Mouse (Mus musculus) MEL-GATA-1-ER (cell line): ENCODE results near the gene Sytl1.

Experiments
- DNase-seq: peaks from one replicate; pipeline ENCODE4 v3.0.0-alpha.2; 2012; ENCODE audit warnings: low read depth; ENCODE audit errors: extremely low read depth

The Sytl1 gene

DNA sequence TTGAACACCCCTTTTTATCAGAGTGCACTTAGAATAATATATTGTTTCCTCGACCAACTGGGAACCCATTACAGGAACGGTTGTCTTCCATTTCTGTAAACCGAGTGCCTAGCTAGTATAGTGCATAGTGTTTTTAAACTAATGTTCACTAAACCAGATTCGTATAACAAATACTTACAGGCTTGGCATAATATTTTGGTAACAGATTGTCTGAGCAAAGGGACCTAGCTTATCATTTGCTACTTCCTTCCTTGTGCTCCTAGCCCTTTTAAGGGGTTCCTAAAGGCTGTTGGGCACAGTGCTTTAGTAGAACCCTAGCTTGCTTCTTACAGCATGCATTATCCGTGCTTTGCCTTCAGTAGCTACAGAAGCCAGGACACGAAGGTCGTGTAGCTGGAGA lies 18.6 kb upstream of the Sytl1 start:
- DNase-seq, result peak; percentile 36

DNA sequence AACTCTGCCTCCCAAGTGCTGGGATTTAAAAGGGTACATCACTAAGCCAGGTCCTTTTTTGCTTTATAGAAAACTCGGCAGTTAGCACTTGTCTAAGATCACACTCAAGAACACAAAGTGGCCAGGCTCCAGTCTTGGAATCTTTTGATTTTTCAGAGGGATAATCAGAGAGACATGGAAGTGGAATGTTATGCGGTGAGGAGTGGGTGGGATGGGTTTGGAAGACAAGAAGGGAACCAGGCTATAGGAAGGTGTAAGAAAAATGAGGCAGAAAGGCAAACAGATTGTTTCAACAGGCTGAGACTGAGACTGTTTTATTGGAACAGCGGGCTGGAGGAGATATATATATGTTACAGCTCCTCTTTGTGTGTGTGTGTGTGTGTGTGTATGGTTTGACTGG lies 15.6 kb upstream of the Sytl1 start:
- DNase-seq, result no peak

GRCm38 (mm10) chr4:133278067-133278466 lies 15.2 kb upstream of the Sytl1 start:
- no peak for DNase-seq

DNA sequence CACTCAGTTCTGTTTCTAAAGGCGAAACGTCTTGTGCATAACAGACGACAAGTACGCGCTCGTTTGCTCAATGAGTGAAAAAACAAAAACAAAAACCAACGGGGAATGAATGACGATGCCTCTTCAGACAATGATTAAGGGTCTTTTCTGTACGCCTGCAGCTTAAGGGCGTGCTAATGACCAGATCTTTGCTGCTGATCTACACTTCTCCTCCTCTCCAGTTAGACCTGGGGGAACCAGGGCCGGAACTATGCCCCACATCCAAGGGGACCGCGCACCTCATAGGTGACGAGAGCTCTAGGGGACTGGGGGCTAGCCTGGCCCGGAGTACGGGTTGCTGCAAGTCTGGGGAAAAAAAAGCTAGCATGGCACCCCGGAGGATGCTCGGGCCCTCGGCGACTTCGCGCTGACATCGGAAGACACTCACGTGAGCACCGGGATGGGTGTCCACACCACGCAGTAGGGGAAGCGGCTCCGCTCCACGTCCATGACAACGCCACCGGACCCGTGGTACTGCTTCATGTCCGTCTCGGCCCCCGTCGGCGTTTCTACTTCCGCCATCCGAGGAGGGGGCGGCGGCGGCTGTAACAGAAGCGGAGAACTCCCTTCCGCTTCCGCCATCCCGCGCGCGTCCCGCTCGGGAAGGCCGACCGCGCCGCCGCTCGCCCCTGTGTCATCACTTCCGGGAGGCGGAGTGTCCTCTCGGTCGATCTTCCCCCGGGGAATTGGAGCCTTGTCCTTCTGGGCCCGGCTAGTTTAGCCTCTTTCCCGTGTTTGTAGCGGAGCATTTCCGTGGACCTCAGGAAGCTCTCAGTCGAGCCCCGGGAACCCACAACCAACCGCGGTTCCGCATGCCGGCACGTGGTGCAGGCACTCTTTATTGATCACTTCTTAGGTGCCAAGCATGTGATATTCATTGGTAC lies 14.5 kb upstream of the Sytl1 start, which contains the start of gene Tmem222:
Gene Tmem222 (minus strand): TSS at position 689 of the 923 bp plus-strand sequence.
- DNase-seq, result peak; percentile 87

DNA sequence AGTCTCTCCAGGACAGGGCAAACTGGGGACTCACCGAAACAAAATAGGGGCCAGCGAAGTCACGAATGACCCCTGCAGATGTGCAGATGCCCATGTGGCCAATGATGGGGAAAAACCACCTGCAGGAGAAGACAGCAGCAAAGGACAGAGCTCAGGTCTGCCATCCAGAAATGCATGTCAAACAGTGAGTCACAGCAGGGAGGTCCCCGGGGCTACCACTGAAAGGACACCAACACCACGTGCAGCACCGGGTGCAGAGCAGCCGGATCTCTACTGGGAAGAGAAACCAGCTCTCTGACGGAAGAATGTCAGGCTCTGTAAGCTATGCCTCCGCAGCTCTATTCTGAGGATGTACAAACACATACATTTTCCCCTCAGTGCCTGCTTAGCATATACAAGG lies 8.0 kb upstream of the Sytl1 start:
- no peak for DNase-seq

- no peak for DNase-seq
Measured at GRCm38 (mm10) chr4:133269596-133269995, 6.7 kb upstream of the Sytl1 start.

DNA sequence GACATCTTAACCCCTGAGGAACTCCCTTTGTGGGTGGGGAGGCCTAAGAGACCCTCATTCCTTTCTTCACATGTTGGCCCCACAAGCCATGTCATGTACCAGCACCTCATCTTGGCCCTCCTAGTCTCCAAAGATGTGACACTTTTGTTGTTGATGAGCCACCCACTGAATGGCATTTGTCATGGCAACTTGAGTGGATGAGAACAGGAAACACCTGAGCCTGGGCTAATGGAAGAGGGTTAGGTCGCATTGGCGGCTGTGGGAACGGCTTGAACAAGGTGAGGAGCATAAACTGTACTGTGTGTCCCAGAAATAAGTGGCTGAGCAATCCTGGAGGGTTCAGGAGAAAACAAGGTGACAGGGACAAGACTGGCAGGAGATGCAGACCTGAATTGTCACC lies 6.0 kb upstream of the Sytl1 start:
- DNase-seq, result no peak

- DNase-seq, result no peak
Measured at GRCm38 (mm10) chr4:133266248-133266880, 3.5 kb upstream of the Sytl1 start.

GRCm38 (mm10) chr4:133265759-133266158 lies 2.8 kb upstream of the Sytl1 start:
- no peak for DNase-seq

- DNase-seq, result no peak
Measured at GRCm38 (mm10) chr4:133265297-133265696, 2.4 kb upstream of the Sytl1 start.

DNA sequence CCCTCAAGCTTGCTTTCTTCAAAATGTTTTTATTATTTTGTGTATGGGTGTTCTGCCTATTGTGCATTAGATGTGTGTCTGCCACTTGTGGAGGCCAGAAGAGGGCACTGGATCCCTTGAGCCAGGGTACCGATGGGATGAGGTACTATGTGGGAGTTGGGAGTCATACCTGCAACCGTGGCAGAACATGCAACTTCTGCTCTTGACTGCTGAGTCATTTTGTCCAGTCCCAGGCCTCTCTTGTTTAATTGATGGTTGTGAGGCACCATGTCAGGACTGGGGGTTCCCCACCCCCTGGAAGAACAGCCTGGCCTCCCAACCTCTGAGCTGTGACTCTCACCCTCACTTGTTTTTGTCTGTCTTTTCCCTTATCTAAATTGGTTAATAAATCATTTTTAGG lies 1.6 kb upstream of the Sytl1 start:
- DNase-seq, result no peak

- no peak for DNase-seq
Measured at GRCm38 (mm10) chr4:133263756-133264155, 843 bp upstream of the Sytl1 start.

DNA sequence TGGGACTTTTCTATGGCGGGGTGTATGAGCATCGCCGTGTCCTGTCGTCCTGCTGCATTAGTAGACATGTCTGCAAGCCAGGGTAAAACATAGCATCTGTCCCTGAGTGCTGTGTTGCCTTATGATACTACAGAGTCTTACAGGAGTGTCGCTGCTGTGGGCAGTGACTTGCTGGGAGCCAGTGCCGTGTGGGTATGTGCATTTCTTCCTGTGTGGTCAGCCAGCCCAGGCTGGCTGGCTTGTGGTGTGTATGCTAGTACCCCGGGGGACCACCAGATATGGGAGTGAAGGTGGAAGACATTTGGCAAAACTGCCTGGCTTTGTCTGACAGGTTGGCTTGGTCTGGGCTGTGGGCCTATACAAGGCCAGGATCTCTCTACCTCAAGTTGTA lies 543 bp downstream of the Sytl1 start:
- no peak for DNase-seq

GRCm38 (mm10) chr4:133261641-133262374 lies 1.1 kb downstream of the Sytl1 start:
- no peak for DNase-seq

GRCm38 (mm10) chr4:133257798-133258408 lies 5.0 kb downstream of the Sytl1 start:
- no peak for DNase-seq

DNA sequence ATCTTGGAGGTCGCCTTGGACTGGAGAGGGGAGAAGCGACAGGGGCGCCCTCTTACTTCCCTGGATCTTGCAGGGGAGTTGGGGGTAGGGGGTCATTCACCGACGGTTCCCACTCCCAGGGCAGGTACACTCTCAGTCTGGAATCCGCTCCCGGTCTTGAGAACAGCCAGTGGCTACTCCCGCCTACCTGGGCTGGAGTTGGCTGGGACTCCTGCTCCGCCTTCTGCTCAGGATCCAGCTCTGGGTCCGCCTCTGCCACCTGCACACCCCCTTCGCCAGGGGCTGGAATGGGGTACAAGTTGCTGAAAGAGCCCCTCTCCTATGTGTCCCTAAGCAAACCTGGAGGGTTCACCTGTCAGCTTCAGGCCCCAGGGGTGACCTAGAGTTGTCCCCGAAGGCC lies 5.7 kb downstream of the Sytl1 start:
- DNase-seq, result no peak

- DNase-seq, result no peak
Measured at GRCm38 (mm10) chr4:133256820-133257219, 6.1 kb downstream of the Sytl1 start.

- DNase-seq, result no peak
Measured at GRCm38 (mm10) chr4:133255392-133255791, 7.5 kb downstream of the Sytl1 start.

DNA sequence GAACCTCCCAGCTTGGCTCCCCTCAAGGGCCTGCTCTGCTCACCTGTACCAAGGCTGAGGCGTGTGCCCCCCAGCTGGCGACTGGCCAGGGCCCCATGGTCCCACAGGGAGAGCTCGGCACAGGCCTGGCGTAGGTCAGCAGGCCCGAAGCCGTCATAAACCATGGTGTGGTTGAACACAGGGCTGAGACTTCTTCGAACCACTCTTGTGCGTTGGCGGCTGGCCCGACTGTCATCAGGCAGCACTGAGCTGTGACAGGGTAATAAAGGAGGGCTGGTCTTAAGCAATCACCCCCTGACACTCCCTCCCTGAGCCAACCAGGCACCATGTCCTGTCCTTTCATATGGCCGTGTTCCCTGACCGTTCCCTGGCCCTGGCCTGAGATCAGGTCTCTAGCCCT lies 9.5 kb downstream of the Sytl1 start:
- DNase-seq, result no peak

DNA sequence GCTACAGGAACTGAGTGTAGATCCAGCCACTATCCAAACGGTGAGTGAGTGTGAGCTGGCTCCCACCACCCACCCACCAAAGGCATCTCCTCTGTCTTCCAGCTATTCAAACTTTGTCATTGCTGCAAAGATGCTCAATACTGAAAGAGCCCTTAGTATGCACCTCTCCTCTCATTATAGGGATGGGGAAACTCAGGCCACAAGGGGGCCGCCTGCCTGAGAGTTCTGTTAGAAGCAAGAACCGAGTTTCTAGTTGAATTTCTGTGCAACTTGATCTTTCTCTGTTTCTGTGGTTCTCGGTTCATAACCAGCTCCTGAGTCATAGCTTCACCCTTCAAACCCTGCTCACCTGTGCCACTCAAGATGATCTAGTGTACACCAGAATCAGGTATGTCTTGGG lies 10.8 kb downstream of the Sytl1 start:
- no peak for DNase-seq

DNA sequence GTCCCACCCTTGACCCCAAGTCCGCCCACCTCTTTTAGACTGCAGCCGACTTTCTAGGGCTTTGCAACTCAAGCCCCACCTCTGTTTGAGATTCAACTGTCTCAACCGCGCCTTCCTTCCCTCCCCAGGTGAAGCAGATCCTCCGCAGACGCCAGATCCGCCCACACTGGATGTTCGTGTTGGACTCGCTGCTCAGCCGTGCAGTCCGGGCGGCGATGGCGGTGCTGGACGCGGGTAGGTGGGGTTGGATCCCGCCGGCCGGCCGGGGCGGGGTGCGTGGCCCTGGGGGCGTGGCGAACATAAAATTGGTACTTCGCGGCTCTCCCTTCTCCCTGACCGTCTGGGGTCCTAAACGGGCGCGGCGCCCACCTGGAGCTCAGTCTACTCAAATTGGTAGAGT lies 11.7 kb downstream of the Sytl1 start:
- DNase-seq, result no peak

DNA sequence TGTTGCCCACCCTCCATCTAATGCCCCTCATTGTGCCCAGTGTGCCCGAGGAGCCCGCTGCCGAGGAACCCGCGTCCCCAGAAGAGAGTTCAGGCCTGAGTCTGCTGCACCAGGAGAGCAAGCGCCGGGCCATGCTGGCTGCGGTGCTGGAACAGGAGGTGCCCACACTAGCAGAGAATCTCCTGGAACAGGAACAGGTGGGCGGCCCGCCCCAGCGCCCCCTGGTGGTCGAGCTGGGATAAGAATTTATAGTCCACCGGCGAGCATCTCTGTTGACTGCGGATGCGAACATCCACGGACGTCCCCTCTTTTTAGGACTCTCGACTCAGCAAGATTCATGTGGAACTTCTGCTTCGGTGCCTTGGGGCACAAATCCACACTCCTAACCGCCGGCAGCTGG lies 12.3 kb downstream of the Sytl1 start:
- no peak for DNase-seq
